Mouse (Mus musculus) limb, embryonic 15.5 days (tissue): Measurements from ENCODE around the gene Xdh. TPM values are rescaled to one million over a fixed set of nuclear protein-coding genes. Genes with fewer than 3 reads are reported as not detected.

Experiments
- ATAC-seq: fragments of 200-750 bp; cut with Nextera tagmentation; 2 replicates; pipeline ENCODE4 v1.8.0; 2017; ENCODE audit warnings: low read depth, moderate TSS enrichment; ENCODE audit not compliant: insufficient number of reproducible peaks, low FRiP score, low TSS enrichment
- H3K27ac ChIP-seq: fragments of 300-500 bp; sonication (generic); 2 replicates; pipeline ENCODE4 v1.5.1; 2015; ENCODE audit warnings: moderate library complexity, mild to moderate bottlenecking, inconsistent platforms
- H3K27me3 ChIP-seq: fragments of 300-500 bp; sonication (generic); 2 replicates; pipeline ENCODE4 v1.6.1; 2015; ENCODE audit warnings: inconsistent platforms
- H3K36me3 ChIP-seq: fragments of 300-500 bp; sonication (generic); 2 replicates; pipeline ENCODE4 v1.6.1; 2015; ENCODE audit warnings: inconsistent platforms
- H3K4me1 ChIP-seq: fragments of 300-500 bp; sonication (generic); 2 replicates; pipeline ENCODE4 v1.6.1; 2015; ENCODE audit warnings: inconsistent platforms
- H3K4me2 ChIP-seq: fragments of 300-500 bp; sonication (generic); 2 replicates; pipeline ENCODE4 v1.6.1; 2015; ENCODE audit warnings: mild to moderate bottlenecking, inconsistent platforms
- H3K4me3 ChIP-seq: fragments of 300-500 bp; sonication (generic); 2 replicates; pipeline ENCODE4 v1.5.1; 2015; ENCODE audit warnings: mild to moderate bottlenecking, inconsistent platforms
- H3K9ac ChIP-seq: fragments of 300-500 bp; sonication (generic); 2 replicates; pipeline ENCODE4 v1.6.1; 2015; ENCODE audit warnings: inconsistent platforms
- H3K9me3 ChIP-seq: fragments of 300-500 bp; sonication (generic); 2 replicates; pipeline ENCODE4 v1.6.1; 2016; ENCODE audit warnings: inconsistent platforms
- WGBS: fragments of 180-500 bp; shearing (Covaris S2); methylation state at CpG from one replicate; pipeline ENCODE4 v1.1.7; 2015; 5-methylcytosine and 5-hydroxymethylcytosine counted together
- polyA plus RNA-seq: library from polyadenylated mRNA; unstranded; fragments of >200 nt; fragmentation: Nextera tagmentation; extraction: Ambion mirVana; gene quantifications from 2 replicates; pipeline ENCODE4 v1.2.1, GENCODE M21; 2015

The Xdh gene
- polyA plus RNA-seq, 1 experiment from 2014 or later: 1.2 TPM

DNA sequence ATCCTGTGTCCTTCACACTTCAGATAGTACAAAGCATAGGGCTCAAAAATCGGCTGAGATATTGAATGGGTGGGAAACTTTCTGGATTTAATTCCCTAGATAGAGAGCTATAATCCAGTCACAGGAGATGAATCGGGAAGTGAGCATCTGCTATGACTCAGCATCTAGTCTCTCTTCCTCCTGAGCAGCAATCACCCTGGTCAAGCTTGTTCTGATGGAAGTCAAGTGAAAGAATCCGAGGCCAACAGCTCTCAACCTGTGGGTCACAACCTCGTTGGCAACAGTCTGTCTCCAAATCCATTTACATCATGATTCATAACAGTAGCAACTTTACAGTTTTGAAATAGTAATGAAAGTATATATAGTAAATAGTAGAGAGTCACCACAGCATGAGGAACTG is 14.8 kb downstream of the Xdh start:
- no peak overlapping the region for H3K4me3 ChIP-seq
- H3K9me3 ChIP-seq: no peaks in the 10 kb centered on the region
- no peak overlapping the region for H3K27ac ChIP-seq
- 83% methylated on average over 4 of the region's 4 CpGs for WGBS
- H3K9ac ChIP-seq: no peak overlapping the region
- no peak for ATAC-seq
- H3K27me3 ChIP-seq: no peaks in the 10 kb centered on the region
- no peak overlapping the region for H3K4me2 ChIP-seq
- H3K4me1 ChIP-seq: no peaks in the 10 kb centered on the region
- no peaks in the 10 kb centered on the region for H3K36me3 ChIP-seq

DNA sequence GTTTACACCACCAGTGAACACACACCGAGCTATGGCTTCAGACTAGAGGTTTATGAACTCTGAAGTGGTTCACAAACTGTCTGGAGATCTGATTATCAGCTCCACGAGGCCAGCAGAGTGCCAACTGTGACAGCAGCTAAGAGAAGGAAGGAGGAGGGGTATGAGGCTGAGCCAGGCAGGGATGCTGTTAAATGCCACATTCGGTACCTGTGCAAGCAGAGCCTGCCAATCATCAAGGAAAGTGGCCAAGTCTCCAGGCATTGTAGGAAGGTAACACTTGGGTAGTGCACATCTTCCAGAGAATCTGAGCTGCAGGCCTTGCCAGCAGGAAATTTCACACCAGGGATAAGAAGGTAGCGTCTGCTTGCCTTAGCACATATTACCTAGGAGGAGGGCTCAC is 15.7 kb downstream of the Xdh start:
- Histone ChIP-seq H3K9ac (no peak overlapping the region), H3K4me3 (no peak overlapping the region), H3K36me3 (no peaks in the 10 kb centered on the region), H3K4me2 (no peak overlapping the region), H3K27ac (no peak overlapping the region), H3K27me3 (no peaks in the 10 kb centered on the region), H3K4me1 (no peaks in the 10 kb centered on the region), H3K9me3 (no peaks in the 10 kb centered on the region)
- 64% methylated on average over 4 of the region's 4 CpGs for WGBS
- ATAC-seq: no peak

DNA sequence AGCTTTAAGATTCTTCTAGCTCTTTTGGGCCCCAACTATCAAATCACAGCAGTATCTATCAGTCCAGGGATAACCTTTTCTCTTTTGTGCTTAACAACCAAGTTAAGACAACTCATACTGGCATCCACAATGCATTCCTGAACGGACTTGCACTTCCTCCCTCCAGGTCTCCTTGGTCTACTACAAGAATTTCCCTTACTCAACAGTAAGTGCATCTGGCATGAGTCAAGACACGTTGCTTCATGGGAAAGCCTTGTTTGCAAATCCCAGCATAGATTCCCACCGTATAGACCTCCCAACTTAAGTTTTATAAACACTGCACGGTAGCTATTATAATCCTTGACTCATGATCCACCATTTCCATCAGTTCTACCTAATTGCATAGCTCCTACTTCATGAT is 16.4 kb downstream of the Xdh start:
- no peak for ATAC-seq
- Histone ChIP-seq H3K27ac (no peak overlapping the region), H3K9me3 (no peaks in the 10 kb centered on the region), H3K4me2 (no peak overlapping the region), H3K4me1 (no peaks in the 10 kb centered on the region), H3K36me3 (no peaks in the 10 kb centered on the region), H3K9ac (no peak overlapping the region), H3K27me3 (no peaks in the 10 kb centered on the region), H3K4me3 (no peak overlapping the region)
- WGBS: 60% methylated on average over 4 of the region's 4 CpGs

- H3K4me3 ChIP-seq: no peak overlapping the region
- no peaks in the 10 kb centered on the region for H3K36me3 ChIP-seq
- no peak for ATAC-seq
- WGBS: 80% methylated on average over 4 of the region's 4 CpGs
- H3K9ac ChIP-seq: no peak overlapping the region
- H3K27ac ChIP-seq: no peak overlapping the region
- H3K4me1 ChIP-seq: no peaks in the 10 kb centered on the region
- no peak overlapping the region for H3K4me2 ChIP-seq
- no peaks in the 10 kb centered on the region for H3K9me3 ChIP-seq
- H3K27me3 ChIP-seq: no peaks in the 10 kb centered on the region
Observed at GRCm38 (mm10) chr17:73932497-73933059, 17.4 kb downstream of the Xdh start.

DNA sequence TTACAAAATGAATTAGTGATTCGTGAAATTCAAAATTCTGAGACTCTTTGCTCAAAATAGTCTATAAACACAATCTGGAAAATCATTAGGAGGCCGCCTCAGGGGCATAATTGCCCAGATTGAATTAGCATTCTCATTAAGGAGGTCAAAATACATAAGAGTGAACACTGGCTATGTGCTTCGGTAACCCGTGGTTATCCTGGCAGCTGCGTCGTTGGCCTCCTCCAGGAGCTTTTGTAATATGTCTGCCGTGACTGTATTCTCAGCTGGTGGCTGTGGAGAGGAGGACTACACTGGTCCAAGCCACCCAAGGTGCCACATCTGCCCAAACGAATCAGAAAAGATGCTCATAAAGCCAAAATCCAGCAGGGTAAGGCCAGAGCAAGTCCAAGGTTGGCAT is 30.5 kb downstream of the Xdh start:
- no peak for ATAC-seq

GRCm38 (mm10) chr17:73918944-73919381 is 31.0 kb downstream of the Xdh start:
- WGBS: 36% methylated on average over 7 of the region's 7 CpGs
- H3K27me3 ChIP-seq: no peaks in the 10 kb centered on the region
- H3K4me1 ChIP-seq: peaks cover 2% of the 10 kb centered on the region
- ATAC-seq: no peak
- no peak overlapping the region for H3K4me3 ChIP-seq
- H3K27ac ChIP-seq: no peak overlapping the region
- no peaks in the 10 kb centered on the region for H3K36me3 ChIP-seq
- H3K4me2 ChIP-seq: no peak overlapping the region
- H3K9ac ChIP-seq: no peak overlapping the region
- no peaks in the 10 kb centered on the region for H3K9me3 ChIP-seq

More for the DNA sequence above, 30.5 kb downstream of the Xdh start:
- Histone ChIP-seq H3K4me3 (no peak overlapping the region), H3K4me1 (peaks cover 2% of the 10 kb centered on the region), H3K36me3 (no peaks in the 10 kb centered on the region), H3K9ac (no peak overlapping the region), H3K4me2 (no peak overlapping the region), H3K27me3 (no peaks in the 10 kb centered on the region), H3K9me3 (no peaks in the 10 kb centered on the region), H3K27ac (no peak overlapping the region)
- 59% methylated on average over 8 of the region's 8 CpGs for WGBS

GRCm38 (mm10) chr17:73918138-73918537 is 31.9 kb downstream of the Xdh start:
- Histone ChIP-seq H3K36me3 (no peaks in the 10 kb centered on the region), H3K4me1 (peaks cover 2% of the 10 kb centered on the region), H3K27me3 (no peaks in the 10 kb centered on the region), H3K9me3 (no peaks in the 10 kb centered on the region), H3K27ac (no peak overlapping the region), H3K9ac (no peak overlapping the region), H3K4me2 (no peak overlapping the region), H3K4me3 (no peak overlapping the region)
- ATAC-seq: no peak
- WGBS: 71% methylated on average over 3 of the region's 3 CpGs

DNA sequence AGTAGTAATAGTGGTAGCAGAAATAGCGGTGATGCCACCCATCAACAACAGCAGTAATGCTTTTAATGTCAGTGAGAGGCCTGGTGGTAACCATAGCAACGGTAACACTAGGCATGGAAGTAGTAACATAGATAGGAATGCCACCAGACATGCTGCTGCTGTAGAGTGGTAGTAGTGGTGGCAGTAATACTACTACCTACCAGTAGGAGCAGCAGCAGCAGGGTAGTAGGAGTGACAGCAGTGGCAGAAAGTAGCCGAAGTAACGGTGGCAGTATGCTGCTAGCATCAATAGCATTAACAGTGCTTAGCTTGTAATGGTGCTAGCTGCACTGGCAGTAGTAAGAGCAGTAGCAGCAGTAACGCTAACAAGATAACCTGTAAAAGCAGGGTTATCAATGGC is 32.3 kb downstream of the Xdh start:
- ATAC-seq: no peak
- Histone ChIP-seq H3K27ac (no peak overlapping the region), H3K36me3 (no peaks in the 10 kb centered on the region), H3K4me1 (peaks cover 2% of the 10 kb centered on the region), H3K4me2 (no peak overlapping the region), H3K27me3 (no peaks in the 10 kb centered on the region), H3K9me3 (no peaks in the 10 kb centered on the region), H3K4me3 (no peak overlapping the region), H3K9ac (no peak overlapping the region)
- 79% methylated on average over 5 of the region's 5 CpGs for WGBS

DNA sequence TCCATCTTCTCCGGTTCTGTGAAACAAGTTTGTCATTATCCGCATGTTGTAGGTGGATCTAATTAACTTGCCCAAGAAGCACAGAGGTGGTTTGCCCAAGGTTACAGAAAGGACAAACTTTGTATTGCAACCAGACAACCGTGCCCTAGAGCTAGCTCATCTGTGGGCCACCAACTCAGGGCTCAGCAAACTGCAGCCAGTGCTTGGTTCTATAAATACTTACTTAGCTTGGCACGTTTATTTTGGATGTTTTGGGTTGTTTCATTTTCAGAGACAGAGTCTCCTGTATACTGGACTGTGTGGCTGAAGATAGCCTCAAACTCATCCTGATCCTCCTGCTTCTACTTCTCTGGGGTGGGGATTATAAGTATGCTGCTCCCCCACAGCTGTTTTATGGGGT is 35.3 kb downstream of the Xdh start:
- no peak overlapping the region for H3K4me2 ChIP-seq
- no peak overlapping the region for H3K4me3 ChIP-seq
- H3K9ac ChIP-seq: no peak overlapping the region
- no peaks in the 10 kb centered on the region for H3K27me3 ChIP-seq
- no peaks in the 10 kb centered on the region for H3K36me3 ChIP-seq
- no peaks in the 10 kb centered on the region for H3K9me3 ChIP-seq
- WGBS: 53% methylated on average over 4 of the region's 4 CpGs
- peaks cover 8% of the 10 kb centered on the region for H3K4me1 ChIP-seq
- no peak overlapping the region for H3K27ac ChIP-seq
- ATAC-seq: no peak

DNA sequence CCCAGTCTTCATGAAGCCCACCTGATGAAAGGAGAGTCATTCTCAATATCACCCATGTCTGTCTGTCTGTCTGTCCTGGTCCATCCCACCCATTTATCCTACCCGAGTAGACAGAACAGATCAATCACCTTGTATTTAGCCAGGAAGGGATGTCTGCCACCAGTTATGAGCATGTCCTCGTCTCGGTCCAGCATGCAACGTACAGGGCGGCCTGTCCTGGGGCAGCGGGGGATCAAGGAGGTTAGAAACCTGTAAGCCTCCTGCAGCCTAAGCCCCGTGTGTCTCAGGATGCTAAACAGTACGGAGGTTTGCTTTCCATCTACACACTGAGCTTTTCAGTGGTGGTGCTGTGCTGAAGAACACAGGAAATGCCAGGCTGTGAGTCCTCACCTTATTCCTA is 43.9 kb downstream of the Xdh start:
- Histone ChIP-seq H3K4me1 (0 out of 2 replicates have a peak, but pooled peaks cover 5% of the 10 kb centered on the region), H3K27me3 (no peaks in the 10 kb centered on the region)
- WGBS: 85% methylated on average over 8 of the region's 8 CpGs

DNA sequence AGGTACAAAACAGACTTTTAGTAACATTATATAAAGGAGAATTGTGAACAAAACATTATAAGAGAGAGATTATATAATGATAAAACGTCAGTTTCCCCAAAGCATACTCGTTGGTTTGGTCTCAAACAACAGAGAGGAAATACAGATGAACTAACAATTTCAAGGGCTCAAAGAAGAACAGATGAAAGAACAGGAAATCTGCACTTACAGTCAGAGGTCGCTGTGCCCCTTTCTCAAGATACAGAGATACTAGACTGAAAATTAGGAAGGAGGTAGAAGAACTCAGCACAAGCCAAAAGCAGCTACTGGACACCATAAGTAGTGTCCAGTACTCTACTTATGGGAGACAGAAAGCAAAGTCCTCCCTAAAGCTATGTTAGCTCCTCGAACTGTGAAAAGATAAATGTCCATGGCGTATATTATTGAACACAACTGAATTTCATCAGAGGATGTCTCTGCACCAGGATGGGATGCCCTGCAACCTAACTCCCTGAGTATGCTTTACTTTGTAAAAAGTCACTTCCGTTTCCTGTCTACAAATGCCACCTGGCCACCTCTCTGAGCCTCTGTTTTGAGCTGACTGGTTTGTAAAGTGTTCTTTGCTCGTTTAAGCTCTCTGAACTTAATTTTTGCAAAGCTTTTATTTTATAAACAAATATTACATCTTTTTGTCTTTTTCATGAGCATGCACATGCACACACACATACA is 44.8 kb downstream of the Xdh start:
- no peaks in the 10 kb centered on the region for H3K36me3 ChIP-seq
- 80% methylated on average over 7 of the region's 7 CpGs for WGBS
- H3K4me1 ChIP-seq: 0 out of 2 replicates have a peak, but pooled peaks cover 5% of the 10 kb centered on the region
- no peaks in the 10 kb centered on the region for H3K27me3 ChIP-seq
- no peak overlapping the region for H3K27ac ChIP-seq
- H3K9me3 ChIP-seq: no peaks in the 10 kb centered on the region
- no peak overlapping the region for H3K4me2 ChIP-seq
- H3K9ac ChIP-seq: no peak overlapping the region
- no peak for ATAC-seq
- no peak overlapping the region for H3K4me3 ChIP-seq

More for the DNA sequence above, 43.9 kb downstream of the Xdh start:
- Histone ChIP-seq H3K36me3 (no peaks in the 10 kb centered on the region), H3K4me3 (no peak overlapping the region), H3K9me3 (no peaks in the 10 kb centered on the region), H3K27ac (no peak overlapping the region), H3K4me2 (no peak overlapping the region), H3K9ac (no peak overlapping the region)
- ATAC-seq: no peak

GRCm38 (mm10) chr17:73903121-73903520 is 46.9 kb downstream of the Xdh start:
- H3K4me3 ChIP-seq: no peak overlapping the region
- H3K9ac ChIP-seq: no peak overlapping the region
- ATAC-seq: no peak
- no peak overlapping the region for H3K4me2 ChIP-seq
- no peaks in the 10 kb centered on the region for H3K36me3 ChIP-seq
- H3K27ac ChIP-seq: no peak overlapping the region
- no peaks in the 10 kb centered on the region for H3K9me3 ChIP-seq
- H3K27me3 ChIP-seq: no peaks in the 10 kb centered on the region
- H3K4me1 ChIP-seq: 0 out of 2 replicates have a peak, but pooled peaks cover 5% of the 10 kb centered on the region
- 90% methylated on average over 1 of the region's 1 CpGs for WGBS
